Mouse (Mus musculus): ENCODE measurements around the gene Rfc4. TPM values are rescaled to one million over a fixed set of nuclear protein-coding genes. Genes with fewer than 3 reads are reported as not detected.

Gene Rfc4
- polyA plus RNA-seq, 1 experiment, result 8.4 TPM

DNA sequence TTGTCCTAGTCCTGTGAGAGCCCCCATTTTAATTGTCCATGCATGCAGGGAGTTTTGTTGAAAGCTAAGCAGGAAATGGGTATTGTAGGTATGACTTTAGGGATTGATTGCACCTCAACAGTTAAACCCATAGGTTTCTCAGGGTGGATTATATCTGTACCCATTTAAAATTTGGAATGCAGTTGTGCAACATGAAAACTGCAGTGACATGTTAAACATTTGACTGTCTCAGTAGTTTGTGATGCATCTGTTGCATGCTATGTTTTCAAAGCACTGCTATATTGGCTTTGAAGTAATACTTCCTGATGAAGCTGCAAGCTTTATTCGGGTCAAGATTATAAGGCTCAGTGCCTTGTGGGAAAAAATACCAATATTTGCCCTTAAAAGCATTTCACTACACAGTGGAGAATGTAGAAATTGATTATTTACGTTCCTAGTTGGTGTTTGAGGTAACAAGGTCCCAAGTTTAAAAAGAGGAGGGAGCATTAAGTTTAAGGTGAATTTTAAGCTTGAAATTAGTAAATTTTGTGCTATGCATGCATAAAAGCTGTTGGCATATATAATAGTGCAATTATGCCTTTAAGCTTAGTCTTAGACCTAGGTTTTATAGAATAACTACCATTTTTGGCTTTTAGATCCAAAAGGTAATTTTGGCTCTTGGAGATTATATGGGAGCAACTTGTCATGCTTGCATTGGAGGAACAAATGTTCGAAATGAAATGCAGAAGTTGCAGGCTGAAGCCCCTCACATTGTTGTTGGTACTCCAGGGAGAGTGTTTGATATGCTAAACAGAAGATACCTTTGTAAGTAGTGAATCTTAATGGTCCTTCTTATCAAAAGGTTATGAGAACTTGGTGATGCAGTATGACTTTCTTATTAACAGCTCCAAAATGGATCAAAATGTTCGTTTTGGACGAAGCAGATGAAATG lies 17.9 kb downstream of the Rfc4 start:
- Histone ChIP-seq H3K27ac (ENCODE audit: control insufficient read depth, insufficient read depth, low read depth, low read length) (no peak overlapping the region), H3K4me1 (ENCODE audit: control insufficient read depth, insufficient read depth, low read length) (no peaks in the 10 kb centered on the region), H3K4me3 (ENCODE audit: control insufficient read depth, low read depth, low read length) (peak overlapping the region; percentile 71; the same call in 1 of the 2 replicates), H3K27me3 (ENCODE audit: control insufficient read depth, insufficient read depth, low read length) (no peaks in the 10 kb centered on the region), H3K36me3 (ENCODE audit: control insufficient read depth, insufficient read depth, low read length) (no peaks in the 10 kb centered on the region)
- TF ChIP-seq POLR2A (IDR thresholded peaks at IDR 0.05; ENCODE audit: control insufficient read depth, low read depth, low read length) (no peak), CTCF (IDR thresholded peaks at IDR 0.05; ENCODE audit: control insufficient read depth, insufficient read depth, insufficient replicate concordance, low read depth, low read length) (no peak)

DNA sequence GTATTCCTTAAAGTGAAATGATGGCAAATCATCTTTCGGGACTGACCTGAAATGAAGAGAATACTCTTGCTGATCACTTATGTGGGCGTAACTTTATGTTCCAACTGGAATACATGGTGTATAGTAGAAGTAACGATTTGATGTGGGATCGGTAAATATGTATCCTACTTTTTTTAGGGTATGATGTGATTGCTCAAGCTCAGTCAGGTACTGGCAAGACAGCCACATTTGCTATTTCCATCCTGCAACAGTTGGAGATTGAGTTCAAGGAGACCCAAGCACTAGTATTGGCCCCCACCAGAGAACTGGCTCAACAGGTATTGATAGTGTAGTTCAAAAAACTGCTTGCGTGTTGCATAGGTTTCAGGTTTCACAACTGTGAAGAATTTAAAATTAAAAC lies 18.6 kb downstream of the Rfc4 start:
- Histone ChIP-seq H3K4me3 (ENCODE audit: control insufficient read depth, low read depth, low read length) (peak overlapping the region; percentile 83; the same call in 1 of the 2 replicates), H3K27ac (ENCODE audit: control insufficient read depth, insufficient read depth, low read depth, low read length) (no peak overlapping the region), H3K36me3 (ENCODE audit: control insufficient read depth, insufficient read depth, low read length) (no peaks in the 10 kb centered on the region), H3K27me3 (ENCODE audit: control insufficient read depth, insufficient read depth, low read length) (no peaks in the 10 kb centered on the region), H3K4me1 (ENCODE audit: control insufficient read depth, insufficient read depth, low read length) (no peaks in the 10 kb centered on the region)
- no peak for TF ChIP-seq POLR2A (IDR thresholded peaks at IDR 0.05; ENCODE audit: control insufficient read depth, low read depth, low read length)
- no peak for TF ChIP-seq CTCF (IDR thresholded peaks at IDR 0.05; ENCODE audit: control insufficient read depth, insufficient read depth, insufficient replicate concordance, low read depth, low read length)

DNA sequence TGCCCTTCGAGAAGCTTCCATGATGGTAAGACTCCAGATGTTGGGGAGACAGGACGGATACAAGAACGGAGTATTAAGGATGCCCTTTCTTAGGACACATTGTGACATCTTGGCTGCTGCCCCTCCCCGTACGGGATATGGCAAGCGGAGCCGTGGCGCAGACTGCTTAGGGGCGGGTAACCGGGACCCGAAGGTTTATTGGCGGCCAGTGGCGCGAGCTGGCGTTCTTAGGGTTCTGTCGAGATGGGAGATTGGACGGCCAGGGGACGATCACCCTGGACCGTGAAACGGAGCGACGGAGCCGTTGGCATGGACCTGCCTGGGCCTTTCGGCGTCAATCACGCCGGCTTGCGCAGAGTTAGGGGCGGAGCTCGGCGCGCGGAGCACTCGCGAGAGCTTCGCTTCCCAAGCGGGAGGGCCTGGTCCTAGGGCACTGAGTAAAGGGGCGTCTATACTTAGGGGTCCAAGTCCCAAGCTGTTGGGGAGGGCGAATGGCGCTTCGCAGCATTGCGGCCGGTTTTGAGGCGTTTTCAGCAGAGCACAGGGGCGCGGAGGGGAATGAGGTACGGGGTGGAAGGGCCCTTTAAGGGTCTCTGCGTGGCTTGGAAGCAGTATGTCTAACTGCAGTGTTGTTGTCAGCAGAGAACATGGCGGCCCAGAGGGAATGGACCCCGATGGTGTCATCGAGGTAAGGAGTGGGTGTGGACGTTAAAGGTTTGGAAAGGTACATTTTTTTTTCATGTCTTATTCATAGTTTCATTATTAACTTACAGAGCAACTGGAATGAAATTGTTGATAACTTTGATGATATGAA lies 19.4 kb downstream of the Rfc4 start:
- no peaks in the 10 kb centered on the region for H3K36me3 ChIP-seq (ENCODE audit: control insufficient read depth, insufficient read depth, low read length)
- H3K27me3 ChIP-seq (ENCODE audit: control insufficient read depth, insufficient read depth, low read length), result no peaks in the 10 kb centered on the region
- no peaks in the 10 kb centered on the region for H3K4me1 ChIP-seq (ENCODE audit: control insufficient read depth, insufficient read depth, low read length)
- H3K4me3 ChIP-seq (ENCODE audit: control insufficient read depth, low read depth, low read length), result peak overlapping the region; percentile 83
- H3K27ac ChIP-seq (ENCODE audit: control insufficient read depth, insufficient read depth, low read depth, low read length), result peak overlapping the region; percentile 99
- no peak; the same call in 1 of the 2 replicates for TF ChIP-seq CTCF (IDR thresholded peaks at IDR 0.05; ENCODE audit: control insufficient read depth, insufficient read depth, insufficient replicate concordance, low read depth, low read length)
- peak; percentile 76; the same call in 1 of the 2 replicates for TF ChIP-seq POLR2A (IDR thresholded peaks at IDR 0.05; ENCODE audit: control insufficient read depth, low read depth, low read length)

DNA sequence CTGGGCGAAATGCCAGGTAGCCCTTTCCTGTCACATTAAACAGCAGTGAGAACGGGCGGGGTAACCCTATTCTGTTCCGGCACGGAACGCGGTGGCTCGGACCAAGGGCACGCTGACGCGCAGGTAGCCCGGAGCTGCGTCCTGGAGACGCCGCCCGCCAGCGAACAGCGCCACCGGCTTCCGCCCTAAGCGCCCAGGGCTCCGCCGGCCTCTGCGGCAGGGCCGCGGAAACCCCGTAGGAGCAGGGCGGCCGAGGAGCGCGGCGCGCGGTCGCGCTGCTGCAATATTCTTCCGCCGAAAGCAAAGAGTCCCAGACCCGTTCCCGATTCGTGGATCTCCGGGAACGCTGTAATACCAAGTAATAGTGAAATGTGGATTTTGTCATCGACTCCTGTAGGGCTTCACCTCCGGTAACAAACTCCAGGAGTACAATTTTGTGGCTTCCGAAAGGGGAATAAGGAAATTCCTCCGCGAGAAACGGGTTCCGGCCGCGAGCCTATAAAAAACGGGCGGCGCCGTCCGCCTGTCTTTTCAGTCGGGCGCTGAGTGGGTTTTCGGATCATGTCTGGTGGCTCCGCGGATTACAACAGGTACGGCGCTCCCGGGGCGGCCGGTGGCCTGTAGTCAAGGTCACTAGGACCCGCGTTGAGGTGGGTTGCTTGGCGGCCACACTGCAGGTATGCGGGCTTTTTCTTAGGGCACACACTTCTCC lies 20.1 kb downstream of the Rfc4 start, which contains the start of gene Eif4a2:
Gene Eif4a2 (plus strand): TSS at position 214 of the 712 bp plus-strand sequence.
- peak within 1 kb of the TSS; percentile 99 for H3K27ac ChIP-seq (ENCODE audit: control insufficient read depth, insufficient read depth, low read depth, low read length)
- no peaks in the 10 kb centered on the region for H3K27me3 ChIP-seq (ENCODE audit: control insufficient read depth, insufficient read depth, low read length)
- H3K4me3 ChIP-seq (ENCODE audit: control insufficient read depth, low read depth, low read length), result peak within 1 kb of the TSS; percentile 83
- TF ChIP-seq CTCF (IDR thresholded peaks at IDR 0.05; ENCODE audit: control insufficient read depth, insufficient read depth, insufficient replicate concordance, low read depth, low read length) (no peak), POLR2A (IDR thresholded peaks at IDR 0.05; ENCODE audit: control insufficient read depth, low read depth, low read length) (peak; percentile 95)
- H3K4me1 ChIP-seq (ENCODE audit: control insufficient read depth, insufficient read depth, low read length), result no peaks in the 10 kb centered on the region
- H3K36me3 ChIP-seq (ENCODE audit: control insufficient read depth, insufficient read depth, low read length), result no peaks in the 10 kb centered on the region

DNA sequence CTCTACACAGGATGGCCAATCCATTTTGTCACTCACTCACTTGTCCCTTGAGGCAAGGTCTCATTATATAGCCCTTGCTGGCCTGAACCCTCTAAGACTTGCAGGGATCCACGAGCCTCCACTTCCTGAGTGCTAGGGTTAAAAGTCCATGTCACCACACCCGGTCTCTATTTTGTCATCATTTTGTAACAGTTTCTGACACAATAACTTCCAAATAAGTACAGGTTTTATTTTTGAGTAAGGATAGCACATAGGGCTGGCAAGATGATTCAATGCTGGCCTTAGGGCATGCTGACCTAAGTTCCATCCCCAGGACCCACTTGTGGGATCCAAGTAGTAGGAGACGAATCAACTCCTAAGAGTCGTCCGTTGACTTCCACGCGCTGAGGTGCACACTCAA lies 21.4 kb downstream of the Rfc4 start:
- Histone ChIP-seq H3K27ac (ENCODE audit: control insufficient read depth, insufficient read depth, low read depth, low read length) (peak overlapping the region; percentile 70), H3K4me1 (ENCODE audit: control insufficient read depth, insufficient read depth, low read length) (no peaks in the 10 kb centered on the region), H3K4me3 (ENCODE audit: control insufficient read depth, low read depth, low read length) (peak overlapping the region; percentile 80), H3K27me3 (ENCODE audit: control insufficient read depth, insufficient read depth, low read length) (no peaks in the 10 kb centered on the region), H3K36me3 (ENCODE audit: control insufficient read depth, insufficient read depth, low read length) (no peaks in the 10 kb centered on the region)
- TF ChIP-seq POLR2A (IDR thresholded peaks at IDR 0.05; ENCODE audit: control insufficient read depth, low read depth, low read length), result no peak
- TF ChIP-seq CTCF (IDR thresholded peaks at IDR 0.05; ENCODE audit: control insufficient read depth, insufficient read depth, insufficient replicate concordance, low read depth, low read length), result no peak

DNA sequence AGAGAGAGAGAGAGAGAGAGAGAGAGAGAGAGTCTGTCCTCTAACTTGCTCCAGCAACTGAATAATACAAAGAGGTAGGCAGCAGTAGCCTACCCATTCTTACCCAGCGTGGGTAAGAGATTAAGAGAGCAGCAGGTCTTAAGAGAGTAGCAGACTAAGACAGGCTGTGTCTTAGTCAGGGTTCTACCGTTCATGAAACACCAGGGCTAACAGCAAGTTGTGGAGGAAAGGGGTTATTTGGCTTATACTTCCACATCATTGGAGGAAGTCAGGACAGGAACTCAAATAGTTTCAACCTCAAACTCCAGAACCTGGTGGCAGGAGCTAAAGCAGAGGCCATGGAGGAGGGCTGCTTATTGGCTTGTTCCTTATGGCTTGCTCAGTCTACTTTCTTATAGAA lies 23.7 kb downstream of the Rfc4 start:
- peaks cover 12% of the 10 kb centered on the region for H3K4me1 ChIP-seq (ENCODE audit: control insufficient read depth, insufficient read depth, low read length)
- TF ChIP-seq CTCF (IDR thresholded peaks at IDR 0.05; ENCODE audit: control insufficient read depth, insufficient read depth, insufficient replicate concordance, low read depth, low read length) (no peak), POLR2A (IDR thresholded peaks at IDR 0.05; ENCODE audit: control insufficient read depth, low read depth, low read length) (no peak)
- H3K27me3 ChIP-seq (ENCODE audit: control insufficient read depth, insufficient read depth, low read length), result peaks cover 3% of the 10 kb centered on the region; the same call in 1 of the 2 replicates
- H3K27ac ChIP-seq (ENCODE audit: control insufficient read depth, insufficient read depth, low read depth, low read length), result peak overlapping the region; percentile 7
- no peaks in the 10 kb centered on the region for H3K36me3 ChIP-seq (ENCODE audit: control insufficient read depth, insufficient read depth, low read length)
- H3K4me3 ChIP-seq (ENCODE audit: control insufficient read depth, low read depth, low read length), result peak overlapping the region; percentile 85
